Mouse (Mus musculus): Measurements from ENCODE around the gene Dpysl4.

The Dpysl4 gene

GRCm38 (mm10) chr7:139100531-139101095 lies 14.8 kb downstream of the Dpysl4 start:
- no peak for DNase-seq

GRCm38 (mm10) chr7:139101286-139101804 lies 15.5 kb downstream of the Dpysl4 start:
- DNase-seq, result no peak

GRCm38 (mm10) chr7:139101826-139102225 lies 16.0 kb downstream of the Dpysl4 start:
- DNase-seq, result no peak

GRCm38 (mm10) chr7:139103960-139104381 lies 18.2 kb downstream of the Dpysl4 start:
- DNase-seq, result no peak

DNA sequence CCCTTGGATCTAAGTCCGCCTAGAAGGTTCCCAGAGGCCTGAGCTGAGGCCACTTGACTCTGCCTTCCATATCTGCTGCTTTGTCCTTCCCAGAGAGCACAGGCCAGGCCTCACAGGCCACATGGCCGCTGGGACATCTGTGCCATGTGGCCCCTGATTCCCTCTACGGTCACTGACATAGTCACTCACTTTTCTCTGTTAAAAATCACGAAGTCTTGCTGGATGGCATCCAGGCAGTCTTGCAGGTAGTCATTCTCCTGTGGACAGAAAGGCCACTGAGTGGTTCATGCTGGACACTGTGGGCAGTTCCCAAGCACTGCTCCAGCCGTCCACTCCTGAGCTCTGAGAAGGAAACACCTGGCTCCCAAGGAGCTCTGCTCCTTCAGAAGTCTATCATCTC lies 19.3 kb downstream of the Dpysl4 start:
- DNase-seq, result no peak

- DNase-seq, result no peak
Observed at GRCm38 (mm10) chr7:139105705-139106104, 19.9 kb downstream of the Dpysl4 start.

- DNase-seq, result no peak
Observed at GRCm38 (mm10) chr7:139107908-139108650, 22.3 kb downstream of the Dpysl4 start.

GRCm38 (mm10) chr7:139119152-139119774 lies 33.5 kb downstream of the Dpysl4 start:
- peak; percentile 35 to 49 for DNase-seq

- no peak for DNase-seq
Observed at GRCm38 (mm10) chr7:139119775-139120153, 34.0 kb downstream of the Dpysl4 start.

DNA sequence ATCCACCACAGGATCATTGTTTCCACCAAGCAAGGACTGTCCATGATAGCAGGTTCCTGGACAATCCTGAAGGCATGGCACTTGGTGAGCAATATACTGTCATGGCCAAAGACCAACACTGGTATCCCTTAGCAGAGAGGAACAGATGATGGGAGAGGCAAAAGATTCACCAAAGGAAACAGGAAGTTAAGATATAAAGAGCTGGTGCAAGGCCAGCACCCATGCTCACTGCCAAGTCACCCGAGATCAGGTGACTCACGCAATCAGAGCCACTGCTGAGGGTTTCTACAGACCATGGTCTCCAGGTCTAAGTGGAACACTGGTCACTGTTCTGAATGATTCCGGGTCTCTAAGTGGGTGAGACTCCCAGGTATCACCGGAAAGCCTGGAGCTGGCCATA lies 40.1 kb downstream of the Dpysl4 start:
- no peak for DNase-seq

- DNase-seq, result no peak
Observed at GRCm38 (mm10) chr7:139126549-139126948, 40.7 kb downstream of the Dpysl4 start.

DNA sequence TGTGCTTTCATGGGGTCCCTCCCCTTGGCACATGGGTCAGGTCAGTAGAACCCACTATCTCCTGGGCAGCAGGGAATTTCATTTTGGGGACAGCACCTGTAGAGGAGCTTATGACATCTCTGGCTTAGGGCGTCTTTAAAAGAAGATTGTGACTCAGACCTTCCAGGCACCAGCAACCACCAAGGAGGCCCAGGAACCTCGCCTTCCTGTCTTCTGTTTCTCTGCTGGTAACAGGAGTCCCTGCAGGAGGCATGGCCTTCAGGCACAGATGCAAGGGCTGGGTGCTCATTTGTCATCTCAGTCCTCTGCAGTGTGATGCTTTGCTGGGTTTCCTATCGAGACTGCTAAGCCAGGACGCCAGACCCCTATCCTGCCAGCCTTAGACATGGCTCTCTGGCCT lies 43.2 kb downstream of the Dpysl4 start:
- DNase-seq, result no peak

DNA sequence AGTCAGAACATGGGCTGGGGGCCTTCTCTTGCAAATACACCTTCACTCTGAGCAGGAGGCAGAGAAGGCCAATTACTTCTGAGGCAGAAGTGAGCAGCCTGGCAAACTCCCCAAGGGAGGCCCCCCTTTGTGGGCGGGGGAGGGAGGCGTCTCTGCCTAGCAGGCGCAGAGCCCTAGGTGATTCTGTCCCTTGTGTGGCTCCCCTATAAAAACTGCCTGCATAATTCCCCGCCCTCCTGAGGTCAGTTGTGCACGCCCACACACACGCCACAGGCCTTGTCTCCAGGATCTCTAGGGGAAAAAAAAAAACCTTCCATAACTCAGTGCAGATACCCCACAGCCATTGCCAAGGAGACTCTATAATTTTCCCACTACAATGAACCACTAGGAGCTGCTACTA lies 44.6 kb downstream of the Dpysl4 start:
- no peak for DNase-seq

GRCm38 (mm10) chr7:139131538-139131937 lies 45.7 kb downstream of the Dpysl4 start:
- DNase-seq, result no peak

DNA sequence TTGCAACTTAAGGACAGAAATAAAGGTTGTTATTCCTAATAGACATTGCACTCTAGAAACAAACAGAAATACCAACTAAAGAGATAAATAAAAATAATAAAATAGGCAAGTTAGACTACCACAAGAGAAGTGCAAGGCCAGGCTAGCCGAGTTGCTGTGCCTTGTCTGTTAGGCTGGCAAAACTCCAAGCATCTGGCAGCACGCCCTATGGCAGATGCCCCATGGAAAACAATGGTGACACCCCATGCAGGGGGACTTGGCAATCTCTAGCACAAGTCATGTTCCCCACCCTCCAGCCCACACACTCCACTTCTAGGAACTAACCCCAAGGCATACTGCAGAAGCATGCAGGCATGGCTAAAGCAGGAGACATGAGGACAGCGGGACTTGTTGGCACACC lies 47.6 kb downstream of the Dpysl4 start:
- DNase-seq, result no peak

DNA sequence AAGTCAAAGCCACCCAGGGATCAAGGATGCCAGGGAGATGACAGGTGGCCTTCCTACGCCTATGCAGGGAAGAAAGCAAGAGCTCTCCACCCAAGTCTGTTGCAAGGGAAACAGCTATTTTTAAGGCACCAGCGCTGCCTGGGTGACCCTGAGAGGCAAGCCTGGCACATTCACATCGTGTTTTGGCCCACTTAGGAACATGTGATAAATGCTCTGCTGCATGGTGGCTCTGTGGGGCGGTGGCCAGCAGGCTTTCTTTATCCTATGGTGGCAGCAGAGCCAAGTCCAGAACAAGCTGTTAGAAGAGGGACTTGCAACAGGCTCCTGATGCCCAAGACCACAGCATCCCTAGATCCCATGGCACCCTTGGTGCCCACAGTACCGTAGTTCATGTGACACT lies 49.4 kb downstream of the Dpysl4 start:
- DNase-seq, result no peak

DNA sequence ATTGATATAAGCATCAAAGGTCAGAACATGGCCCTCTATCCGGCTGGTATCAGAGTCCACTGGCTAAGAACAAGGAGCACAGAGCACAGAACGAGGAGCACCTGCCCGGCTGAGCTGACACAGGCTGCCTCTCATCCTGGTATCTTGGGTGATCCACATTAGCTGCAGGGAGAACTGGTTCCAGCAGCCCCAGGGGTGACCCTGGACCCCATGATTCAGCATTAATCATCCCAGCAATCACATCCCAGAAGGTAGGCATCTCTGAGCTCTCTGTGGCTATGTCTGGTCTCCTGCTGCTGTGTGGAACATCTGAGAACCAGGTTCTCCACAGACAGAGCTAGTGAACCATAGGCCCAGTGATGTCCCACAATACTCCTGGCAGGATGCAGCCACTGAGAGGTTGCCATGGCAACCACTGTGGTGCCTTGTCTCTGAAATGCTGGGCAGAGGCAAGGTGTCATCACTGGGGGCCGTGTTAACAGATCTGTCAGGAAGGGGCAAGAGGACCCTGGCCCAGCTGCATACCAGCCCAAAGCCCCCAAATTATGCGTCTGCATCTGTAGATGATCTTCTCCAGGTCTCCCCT lies 51.2 kb downstream of the Dpysl4 start:
- no peak for DNase-seq

- no peak for DNase-seq
Observed at GRCm38 (mm10) chr7:139139921-139140461, 54.2 kb downstream of the Dpysl4 start.

DNA sequence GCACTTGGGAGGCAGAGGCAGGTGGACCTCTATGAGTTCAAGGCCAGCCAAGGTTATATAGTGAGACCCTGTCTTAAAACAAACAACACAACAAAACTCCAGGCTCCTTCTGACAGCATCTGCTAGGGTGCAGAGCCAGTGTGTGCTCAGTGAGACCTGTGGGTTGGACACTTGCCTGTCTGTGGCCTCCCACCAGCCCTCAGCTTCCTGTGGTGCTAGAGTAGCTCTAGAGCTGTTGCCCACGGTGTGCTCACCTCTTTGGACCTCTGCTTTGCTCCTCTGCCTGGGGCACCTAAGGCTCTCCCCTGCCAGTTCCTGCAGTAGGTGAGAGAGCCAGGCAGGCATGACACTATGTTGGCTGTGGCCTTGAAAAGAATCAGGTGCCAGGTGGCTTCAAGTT lies 58.0 kb downstream of the Dpysl4 start:
- no peak for DNase-seq

GRCm38 (mm10) chr7:139145891-139146290 lies 60.1 kb downstream of the Dpysl4 start:
- no peak for DNase-seq

- DNase-seq, result no peak
Observed at GRCm38 (mm10) chr7:139147360-139147759, 61.6 kb downstream of the Dpysl4 start.

DNA sequence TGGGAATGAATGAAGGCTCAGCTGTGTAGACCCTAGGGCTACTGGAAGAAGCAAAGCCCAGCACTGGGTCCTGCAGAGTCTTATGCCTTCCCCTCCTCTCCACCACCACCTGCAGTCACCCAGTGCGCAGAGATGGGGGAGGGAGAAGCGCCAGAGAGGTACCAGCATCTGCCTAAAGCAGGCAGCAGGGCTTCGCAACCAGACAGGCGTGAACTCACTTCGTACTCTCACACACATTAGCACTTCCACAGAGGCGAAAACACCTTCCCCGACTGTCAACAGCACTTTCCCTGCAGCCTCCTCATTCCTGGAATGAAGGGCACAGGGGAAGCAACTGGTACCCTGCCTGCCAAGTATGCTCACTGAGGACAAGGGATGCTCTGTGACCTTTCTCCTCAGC lies 63.6 kb downstream of the Dpysl4 start:
- no peak for DNase-seq

- peak in 1 of 2 experiments; percentile 24 for DNase-seq
Observed at GRCm38 (mm10) chr7:139151116-139151515, 65.3 kb downstream of the Dpysl4 start.

Data from thymus, postnatal 36 days (tissue).